Mouse (Mus musculus) CD4-positive, CD25-positive, alpha-beta regulatory T cell, adult 2 months (primary cell): Measurements from ENCODE around the gene Atf1.
A peak's percentile ranks its signal among the peaks of the same experiment; 100 is the strongest.

Experiments used
- DNase-seq: peaks from one replicate; pipeline ENCODE4 v3.0.0-alpha.2; 2012; ENCODE audit warnings: low read depth, low spot score

The Atf1 gene

DNA sequence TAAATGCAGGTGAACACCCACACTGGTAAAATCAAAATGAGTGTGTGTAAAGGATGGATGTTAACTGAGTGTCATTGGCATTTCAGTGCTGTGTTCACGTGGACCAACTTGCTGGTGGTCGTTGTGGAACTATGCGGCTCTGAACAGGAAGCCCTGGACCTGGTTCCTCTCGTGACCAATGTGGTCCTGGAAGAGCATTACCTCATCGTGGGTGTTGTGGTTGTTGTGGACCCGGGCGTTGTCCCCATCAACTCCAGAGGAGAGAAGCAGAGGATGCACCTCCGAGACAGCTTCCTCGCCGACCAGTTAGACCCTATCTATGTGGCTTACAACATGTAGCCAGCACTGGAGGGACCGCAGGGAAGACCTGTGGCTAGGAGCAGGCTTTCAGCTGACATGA, 12.5 kb upstream of the Atf1 start:
- DNase-seq = no peak

DNA sequence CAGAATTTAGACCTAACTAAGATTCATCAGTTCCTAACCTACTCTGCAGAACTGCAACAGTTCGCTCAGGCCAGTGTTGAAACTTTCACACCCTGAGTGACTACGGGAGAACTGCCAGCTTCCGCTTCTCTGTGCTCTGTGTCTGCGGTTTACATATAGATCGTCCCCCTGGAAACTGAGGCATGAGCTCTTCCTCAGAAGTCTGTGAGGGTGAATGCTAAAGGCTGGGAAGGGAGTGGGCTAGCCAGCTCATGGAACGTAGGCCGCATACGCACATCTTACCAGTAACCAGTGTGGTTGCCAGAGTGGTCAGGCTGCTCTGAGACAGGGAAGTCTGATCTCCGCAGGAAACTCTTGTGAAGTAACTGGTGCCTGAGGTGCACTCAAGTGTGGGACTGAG, 11.4 kb upstream of the Atf1 start:
- DNase-seq = no peak

DNA sequence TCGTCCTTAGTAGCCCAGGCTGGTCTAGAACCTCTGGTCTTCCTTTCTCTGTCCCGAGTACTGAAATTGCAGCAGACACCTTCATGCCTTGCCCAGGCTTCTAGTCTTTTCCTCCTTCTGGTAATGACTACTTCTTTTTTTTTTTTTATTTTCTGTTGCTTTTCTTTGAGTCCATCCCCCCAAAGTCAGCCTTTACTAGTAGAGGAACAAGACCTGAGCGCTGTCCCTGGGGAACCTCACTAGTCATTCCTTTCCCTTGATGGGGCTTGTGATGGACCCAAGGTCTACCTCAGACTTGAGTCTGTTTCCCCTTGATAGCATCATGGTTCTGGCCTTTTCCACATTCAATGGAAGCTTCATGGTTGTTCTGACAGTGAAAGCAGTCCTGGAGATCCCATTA, 9.6 kb upstream of the Atf1 start:
- DNase-seq = no peak

DNA sequence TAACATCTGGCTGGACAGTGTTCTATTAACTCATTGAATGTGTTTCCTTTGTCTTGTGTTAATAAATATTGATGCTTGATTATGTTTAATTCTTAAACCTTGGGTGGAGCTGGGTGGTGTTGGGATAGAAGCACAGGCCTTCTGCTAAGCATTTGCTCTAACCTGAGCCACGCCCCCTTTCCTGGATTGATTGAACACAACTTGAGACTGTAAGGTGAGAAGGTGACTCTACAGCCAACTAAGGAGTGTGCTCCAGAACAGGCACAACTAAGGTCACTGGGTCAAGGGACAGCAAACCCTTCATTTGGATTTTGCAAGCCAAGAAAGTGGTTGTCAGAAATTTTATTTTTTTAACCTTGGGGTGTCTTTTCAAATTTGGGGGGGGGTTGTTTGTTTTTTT, 8.2 kb upstream of the Atf1 start:
- no peak for DNase-seq

DNA sequence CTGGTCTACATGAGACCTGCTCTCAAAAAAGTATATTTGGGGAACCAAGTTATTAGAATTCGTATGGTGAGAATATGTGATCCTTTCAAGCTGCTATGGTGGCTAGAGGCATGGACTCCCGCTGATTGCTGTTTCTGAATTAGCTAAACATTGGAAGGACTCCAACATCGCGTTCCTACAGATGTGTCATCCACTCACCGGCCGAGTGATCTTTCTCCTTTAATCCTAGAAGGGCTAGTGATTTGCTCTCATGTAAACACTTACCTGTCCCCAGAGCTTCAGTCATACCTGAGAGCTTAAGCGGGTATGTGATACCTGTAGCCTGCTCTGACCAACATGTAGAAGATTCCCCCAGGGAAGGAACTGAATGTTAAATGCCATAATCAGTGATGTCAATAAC, 6.7 kb upstream of the Atf1 start:
- no peak for DNase-seq

DNA sequence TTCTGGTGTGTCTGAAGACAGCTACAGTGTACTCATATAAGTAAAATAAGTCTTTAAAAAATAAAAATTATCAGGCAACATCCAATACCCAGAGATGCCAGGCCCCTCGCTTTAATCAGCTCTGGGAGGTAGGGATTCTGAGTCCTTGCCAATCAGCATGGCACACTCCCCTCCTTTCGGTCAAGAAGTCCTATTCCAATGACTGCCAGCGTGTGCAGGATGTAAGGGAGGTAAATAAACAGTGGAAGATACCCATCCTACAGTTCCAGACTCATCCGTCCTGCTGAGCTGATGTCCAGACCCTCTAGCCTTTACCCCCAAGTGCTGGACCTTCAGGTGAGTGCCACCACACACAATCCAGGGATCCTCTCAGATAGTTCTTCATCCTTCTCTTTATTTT, 2.2 kb upstream of the Atf1 start:
- DNase-seq = no peak

DNA sequence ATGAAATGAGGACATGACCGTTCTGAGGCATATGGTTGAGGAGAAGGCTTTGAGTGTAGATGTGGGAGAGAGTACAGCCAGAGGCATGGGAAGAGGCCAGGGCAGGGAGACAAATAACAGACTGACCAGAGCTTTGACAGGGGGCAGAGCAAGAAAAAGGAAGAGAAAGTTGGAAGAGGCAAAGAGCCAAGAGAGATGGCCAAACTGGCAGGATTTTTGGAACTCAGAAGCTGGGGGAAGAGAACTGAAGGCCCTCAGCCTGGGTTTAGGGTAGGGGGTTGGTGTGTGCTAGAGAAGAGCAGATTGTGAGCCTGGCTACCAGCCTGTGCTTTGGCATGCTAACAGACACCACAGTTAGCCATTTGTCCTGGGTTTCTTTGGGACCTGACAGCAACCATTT, 1.7 kb upstream of the Atf1 start:
- no peak for DNase-seq

DNA sequence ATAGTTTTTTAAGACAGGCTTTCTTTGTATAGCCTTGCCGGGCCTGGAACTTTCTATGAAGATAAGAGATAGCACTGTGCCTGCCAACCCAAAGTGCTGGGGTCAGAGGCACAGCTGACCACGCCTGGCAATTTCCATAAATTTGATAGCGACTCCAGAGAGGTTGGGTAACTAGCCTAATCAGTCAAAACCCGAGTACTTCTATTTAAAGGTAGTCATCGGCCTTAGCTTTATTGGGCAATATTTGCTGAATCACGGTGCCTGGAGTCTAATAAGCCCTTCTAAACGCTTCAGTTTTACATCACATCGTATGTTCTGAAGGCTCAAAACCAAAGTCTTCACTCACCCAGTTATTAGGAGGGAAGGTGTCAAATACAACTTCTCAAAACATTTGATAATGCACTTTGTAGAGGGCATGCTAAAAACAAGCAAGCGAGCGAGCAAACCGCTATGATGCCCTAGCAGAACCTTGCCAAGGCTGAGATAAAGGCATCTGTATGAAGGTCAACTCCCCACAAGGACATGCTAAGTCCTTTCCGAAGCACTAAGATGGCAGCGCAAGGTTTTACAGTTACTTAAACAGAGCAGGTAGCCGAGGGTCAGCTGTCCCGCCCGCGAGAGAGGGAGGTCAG, 472 bp upstream of the Atf1 start:
- no peak for DNase-seq

DNA sequence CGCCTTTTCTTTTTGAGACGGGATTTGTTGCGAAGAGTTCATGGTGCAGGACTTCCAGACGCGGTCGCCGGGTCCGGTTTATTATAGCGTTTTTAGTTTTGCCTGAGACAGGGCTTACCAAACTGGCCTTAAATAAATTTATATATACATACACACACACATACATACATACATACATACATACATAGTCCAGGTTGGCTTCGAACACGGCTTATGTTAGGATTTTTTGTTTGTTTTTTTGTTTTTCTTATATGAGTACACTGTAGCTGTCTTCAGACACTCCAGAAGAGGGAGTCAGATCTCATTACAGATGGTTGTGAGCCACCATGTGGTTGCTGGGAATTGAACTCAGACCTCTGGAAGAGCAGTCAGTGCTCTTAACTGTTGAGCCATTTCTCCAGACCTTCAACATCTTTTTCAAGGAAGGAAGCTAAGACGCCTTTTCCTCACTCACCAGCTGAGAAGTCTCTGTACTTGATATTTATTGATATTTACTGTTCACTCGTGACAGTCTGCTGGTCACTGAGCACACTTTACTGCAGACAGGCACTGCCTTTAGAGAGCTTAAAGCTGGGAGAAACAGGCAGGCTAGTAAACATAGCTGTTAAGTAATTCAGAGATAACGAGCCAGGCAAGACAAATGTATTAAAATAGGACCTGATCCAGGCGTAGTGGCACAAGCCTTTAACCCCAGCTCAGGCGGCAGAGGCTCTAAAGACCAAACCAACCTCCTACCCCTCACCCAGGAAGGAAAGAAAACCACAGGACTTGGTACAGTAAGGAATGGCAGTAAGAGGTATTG, 1.1 kb downstream of the Atf1 start:
- peak; percentile 12 for DNase-seq

DNA sequence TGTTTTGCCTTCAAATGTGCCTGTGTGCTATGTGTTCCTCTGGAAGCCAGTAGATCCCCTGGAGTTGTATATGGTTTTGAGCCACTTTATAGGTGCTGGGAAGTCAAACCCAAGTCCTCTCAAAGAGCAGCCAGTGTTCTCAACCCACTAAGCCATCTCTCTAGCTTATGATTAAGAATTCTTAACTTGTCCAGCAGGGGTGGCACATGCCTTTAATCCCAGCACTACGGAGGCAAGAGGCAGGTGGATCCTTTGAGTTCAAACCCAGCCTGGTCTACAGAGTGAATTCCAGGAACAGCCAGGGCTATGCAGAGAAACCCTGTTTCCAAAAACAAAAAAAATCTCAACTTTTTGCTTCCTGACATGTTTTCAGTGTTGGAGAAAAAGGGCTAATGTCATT, 3.0 kb downstream of the Atf1 start:
- DNase-seq = peak; percentile 43

DNA sequence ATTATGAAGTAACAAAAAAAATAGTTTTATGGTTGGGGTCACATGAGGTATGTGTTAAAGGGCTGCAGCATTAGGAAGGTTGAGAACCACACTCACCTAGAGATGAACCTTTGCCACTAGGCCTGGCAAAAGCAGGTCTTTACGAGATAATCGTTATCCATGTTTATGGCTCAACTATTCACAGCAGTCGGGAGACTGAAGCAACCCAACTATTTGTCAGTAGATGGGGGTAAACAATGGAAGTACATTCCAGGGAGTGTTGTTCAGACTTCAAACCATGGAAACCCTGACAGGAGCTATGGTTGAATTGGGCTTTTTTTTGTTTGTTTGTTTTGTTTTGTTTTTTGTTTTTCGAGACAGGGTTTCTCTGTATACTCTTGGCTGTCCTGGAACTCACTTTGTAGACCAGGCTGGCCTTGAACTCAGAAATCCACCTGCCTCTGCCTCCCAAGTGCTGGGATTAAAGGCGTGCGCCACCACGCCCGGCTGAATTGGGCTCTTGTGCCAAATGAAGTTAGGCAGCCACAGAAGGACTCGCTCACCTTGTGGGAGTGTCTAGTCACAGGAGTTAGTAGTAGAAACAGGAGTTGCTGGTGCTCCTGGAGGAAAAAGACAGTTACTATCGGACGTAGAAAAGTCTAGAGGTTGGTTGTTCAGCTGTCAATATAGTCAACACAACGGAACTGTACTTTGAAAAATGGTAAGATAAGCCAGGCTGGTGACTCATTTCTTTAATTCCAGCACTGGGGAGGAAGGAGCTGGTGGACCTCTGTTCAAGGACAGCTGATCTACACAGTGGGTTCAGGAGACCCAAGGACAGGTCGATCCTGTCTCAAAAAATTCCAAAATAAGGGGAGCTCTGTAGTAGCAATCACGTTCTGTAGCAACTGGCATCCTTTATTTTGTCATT, 4.3 kb downstream of the Atf1 start:
- DNase-seq = no peak

DNA sequence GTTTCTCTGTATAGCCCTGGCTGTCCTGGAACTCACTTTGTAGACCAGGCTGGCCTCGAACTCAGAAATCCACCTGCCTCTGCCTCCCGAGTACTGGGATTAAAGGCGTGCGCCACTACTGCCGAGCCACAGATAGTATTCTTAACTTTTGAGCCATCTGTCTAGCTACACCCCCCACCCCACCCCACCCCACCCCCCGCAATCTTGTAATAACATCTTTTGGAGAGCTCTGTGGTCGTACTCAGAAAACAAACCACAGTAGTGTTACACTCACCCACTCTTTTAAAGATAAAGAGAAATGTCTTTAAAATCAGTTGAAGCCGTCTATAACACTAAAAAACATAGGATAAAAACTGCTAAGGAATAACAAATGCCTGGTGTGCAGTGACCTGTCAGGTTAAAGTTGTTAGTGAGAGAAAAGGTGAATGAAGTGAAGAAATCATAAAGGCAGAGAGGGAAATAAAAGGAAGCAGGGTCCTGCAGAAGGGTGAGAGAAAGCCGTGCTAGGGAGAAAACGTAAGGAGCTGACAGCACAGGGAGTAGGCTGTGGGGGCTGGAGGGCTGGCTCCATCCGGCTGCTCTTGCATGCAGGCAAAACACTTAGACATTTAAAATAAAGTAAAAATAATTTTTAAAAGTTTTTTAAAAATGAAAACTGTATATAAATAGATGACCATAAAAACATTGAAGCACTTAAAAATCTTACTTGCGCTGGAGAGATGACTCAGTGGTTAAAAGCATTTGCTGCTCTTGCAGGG, 7.8 kb downstream of the Atf1 start:
- DNase-seq = no peak

DNA sequence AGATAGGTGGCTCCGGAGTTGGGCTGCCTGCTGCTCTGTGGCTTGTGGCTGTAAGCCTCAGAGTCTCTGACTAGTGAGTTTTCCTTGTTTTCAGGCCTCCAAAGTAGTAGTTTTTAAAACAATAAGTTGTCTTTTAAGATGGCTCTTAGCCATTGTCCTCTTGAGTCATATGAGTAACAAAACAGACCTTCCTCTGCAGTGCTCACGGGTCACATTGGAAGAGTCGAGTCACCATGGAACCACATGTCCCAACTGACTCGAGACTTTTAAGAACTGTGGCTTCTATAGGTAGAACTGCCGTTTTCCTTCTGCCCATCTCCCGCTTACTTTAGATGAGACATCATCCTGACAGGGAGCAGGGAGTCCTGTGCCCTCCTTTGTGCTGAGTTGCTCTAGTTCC, 9.3 kb downstream of the Atf1 start:
- DNase-seq = no peak

DNA sequence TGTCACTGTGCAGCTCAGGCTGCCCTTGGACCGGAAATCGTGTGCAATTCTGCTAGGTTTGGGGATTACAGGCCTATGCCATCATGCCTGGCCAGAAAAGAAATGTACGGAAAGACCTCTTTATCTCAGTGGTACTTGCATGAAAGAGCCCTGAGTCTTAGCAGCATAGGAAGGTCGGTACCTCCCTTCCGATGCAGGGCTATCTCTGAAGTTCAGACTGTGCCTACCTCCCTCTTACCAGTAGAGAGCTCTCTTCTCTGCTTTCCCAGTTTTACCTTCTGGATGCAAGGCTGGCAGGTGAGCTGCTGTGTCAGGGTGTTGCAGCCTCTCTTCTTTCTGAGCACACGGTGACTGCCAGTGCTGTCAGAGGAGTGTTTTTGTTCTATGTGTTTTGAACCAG, 14.2 kb downstream of the Atf1 start:
- DNase-seq = no peak

DNA sequence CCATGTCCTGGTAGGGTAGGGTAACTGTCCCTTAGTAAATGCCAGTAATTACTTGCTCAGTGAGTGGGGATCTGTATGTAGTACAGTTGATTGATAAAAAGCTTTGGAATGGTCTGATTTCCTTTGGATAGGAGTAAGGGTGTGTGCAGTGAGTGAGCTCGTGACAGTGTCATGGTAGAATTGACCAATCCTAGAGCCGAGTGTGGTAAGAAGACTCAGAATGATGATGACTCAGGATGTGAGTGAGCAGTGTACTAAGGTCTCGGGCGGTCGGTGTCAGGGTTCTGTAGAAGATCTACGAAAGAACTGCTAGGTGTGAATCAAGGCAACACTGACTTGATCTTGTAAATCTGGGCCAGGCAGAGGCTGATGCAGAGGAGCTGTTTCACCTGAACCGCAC, 18.3 kb downstream of the Atf1 start:
- DNase-seq = no peak

DNA sequence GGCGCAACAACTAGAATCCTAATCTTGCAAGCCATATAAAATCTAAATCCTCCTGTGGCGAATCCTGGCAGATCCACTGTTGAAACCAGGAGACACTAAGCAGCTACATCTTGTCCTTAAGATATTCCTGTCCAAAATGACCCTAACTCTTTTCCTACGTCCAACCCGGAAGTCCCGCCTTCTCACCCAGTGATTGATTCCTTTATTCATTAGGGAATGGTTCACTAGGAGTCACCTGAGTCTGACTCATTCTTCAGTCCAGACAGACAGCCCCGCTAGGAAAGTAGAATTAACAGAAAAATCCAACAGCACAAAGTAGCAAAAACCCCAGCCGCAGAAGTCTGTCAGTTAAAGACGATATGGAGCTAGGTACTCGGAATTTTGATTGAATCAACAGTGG, 19.7 kb downstream of the Atf1 start:
- DNase-seq = no peak

DNA sequence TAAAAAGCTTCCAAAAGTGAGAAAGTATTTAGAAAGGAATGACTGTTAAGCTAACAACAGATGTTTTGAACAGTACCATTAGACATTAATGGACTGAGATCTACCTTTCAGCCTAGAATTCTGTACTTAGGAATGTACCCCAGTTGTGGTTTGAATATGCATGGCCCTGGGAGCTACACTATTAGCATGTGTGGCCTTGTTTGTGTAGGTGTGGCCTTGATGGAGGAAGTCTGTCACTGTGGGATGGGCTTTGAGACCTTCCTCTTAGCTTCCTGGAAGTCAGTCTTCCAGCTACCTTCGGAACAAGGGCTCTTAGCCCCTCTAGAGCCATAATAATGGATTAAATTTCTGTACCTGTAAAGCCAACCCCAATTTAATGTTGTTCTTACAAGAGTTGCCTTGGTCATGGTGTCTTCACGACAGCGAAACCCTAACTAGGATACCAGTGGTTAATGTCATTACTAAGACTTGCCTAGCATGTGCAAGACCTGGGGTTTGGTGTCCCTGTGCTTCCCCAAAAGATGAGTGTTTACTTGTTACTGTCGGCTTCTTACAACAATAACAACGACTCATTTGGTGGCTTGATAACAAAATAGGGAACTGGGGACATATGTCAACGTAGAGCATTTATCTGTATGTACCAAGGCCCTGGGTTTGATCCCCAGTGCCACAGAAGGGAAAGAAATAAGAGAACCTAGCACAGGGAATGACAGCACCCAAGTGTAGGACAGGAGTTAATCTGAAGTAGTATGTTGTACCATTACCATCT, 21.2 kb downstream of the Atf1 start:
- no peak for DNase-seq

DNA sequence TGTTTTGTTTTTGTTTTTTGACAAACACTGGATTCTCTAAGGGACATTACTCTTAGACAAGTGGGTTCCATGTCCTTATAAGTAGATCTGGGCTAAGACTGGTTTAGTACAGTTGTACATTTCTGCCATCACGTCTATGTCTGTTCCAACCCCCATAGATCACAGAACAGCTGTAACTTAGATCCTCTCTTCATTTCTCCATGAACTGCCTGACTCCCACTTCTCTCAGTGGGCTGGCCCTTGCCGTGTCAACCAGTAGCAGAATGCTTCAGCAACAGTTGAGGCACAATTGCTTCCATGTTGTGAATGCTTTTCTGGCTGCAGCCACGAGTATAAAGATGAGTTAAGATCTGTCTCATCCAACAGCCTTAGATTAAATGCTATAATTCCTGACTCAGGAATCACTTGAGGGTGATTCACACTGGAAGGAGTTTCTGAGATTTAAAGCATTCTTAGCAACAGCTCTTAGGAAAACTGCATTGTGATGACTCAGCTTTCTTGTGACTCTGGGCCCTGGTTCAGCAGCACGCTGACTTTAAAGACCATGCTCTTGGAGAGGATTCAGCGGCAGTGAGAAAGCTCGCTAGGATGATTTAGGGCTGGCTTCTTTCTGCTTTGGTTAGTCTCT, 23.6 kb downstream of the Atf1 start:
- no peak for DNase-seq

DNA sequence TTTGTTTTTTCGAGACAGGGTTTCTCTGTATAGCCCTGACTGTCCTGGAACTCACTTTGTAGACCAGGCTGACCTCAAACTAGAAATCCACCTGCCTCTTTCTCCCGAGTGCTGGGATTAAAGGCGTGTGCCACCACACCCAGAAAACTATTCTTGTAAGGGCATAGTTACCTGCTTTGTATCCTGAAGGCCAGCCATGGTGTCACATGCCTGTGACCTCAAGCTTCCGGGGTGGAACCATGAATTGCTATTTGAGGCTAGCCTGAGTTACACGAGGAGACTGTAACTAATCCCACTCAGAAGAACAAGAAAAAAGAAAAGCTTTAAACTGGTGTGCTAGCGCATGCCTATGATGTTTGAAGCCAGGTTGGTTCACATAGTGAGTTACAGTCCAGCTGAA, 28.8 kb downstream of the Atf1 start:
- no peak for DNase-seq

DNA sequence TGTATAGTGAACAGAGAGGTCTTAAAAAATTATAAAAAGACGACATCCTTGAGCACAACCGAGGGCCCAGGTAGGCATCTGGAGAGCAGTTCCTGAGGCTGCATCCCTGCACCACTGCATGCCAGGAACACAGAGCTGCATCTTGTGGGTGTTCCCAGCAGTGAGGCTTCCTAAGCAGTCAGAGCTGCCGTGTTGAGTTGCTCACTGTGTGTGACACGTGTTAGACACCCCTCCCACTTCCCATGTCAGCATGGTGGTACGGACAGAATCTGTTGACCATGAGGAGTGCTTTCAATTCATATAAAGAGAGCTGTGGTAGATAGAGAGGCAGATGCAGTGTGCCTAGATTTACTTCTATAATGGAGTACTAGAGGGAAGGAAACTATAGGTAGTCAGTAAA, 29.7 kb downstream of the Atf1 start:
- no peak for DNase-seq
